Mouse (Mus musculus): ENCODE results near the gene Trip11. TPM values are rescaled to one million over a fixed set of nuclear protein-coding genes. Genes with fewer than 3 reads are reported as not detected.

Trip11 gene
- total RNA-seq, 4 experiments from 2014 or later = 38.7 to 43.5 (median 39.6) TPM

- DNase-seq = no peak
These were observed 19.8 kb downstream of the Trip11 start for GRCm38 (mm10) chr12:101893296-101893695.

- DNase-seq = no peak
These were observed 20.2 kb downstream of the Trip11 start for GRCm38 (mm10) chr12:101892832-101893231.

- DNase-seq = no peak
These were observed 22.0 kb downstream of the Trip11 start for GRCm38 (mm10) chr12:101891066-101891465.

- no peak for DNase-seq
These were observed 23.7 kb downstream of the Trip11 start for GRCm38 (mm10) chr12:101889351-101889750.

DNA sequence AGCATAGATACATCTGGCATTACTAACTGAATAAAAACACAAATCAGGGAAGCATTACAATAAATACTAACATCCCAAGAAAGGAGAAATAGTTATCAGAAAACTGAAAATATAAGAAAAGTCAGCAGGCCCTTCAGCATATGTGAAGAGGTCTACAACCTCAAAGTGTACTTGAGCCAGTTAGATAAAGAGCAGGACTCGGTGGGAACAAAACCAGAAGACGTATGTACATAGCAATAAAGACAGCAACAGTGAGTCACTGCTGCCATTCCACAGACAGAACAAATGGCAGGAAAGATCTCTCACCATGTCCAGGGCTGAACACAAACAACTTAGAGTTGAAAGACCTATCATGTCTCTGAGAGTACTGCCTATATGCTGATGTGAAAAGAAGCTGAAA is 24.8 kb downstream of the Trip11 start:
- no peak for DNase-seq

- DNase-seq = no peak
These were observed 28.1 kb downstream of the Trip11 start for GRCm38 (mm10) chr12:101884926-101885325.

DNA sequence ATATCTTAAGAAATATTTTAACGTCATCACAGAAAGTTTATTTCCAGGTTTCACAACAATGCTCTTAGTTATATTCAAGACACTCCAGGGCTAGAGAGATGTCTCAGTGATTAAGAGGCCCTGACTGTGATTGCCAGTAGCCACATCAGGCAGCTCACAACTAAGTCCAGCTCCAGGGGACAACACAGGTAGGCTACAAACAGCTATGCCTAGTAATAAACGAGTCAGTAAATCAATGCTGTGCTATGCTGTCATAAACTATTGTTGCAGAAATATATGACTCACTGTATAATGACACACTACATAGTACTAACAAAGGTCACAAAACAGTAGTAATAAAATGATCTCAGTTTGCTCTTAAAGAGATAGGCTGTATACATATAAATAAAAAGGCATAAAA is 36.7 kb downstream of the Trip11 start:
- DNase-seq = no peak

DNA sequence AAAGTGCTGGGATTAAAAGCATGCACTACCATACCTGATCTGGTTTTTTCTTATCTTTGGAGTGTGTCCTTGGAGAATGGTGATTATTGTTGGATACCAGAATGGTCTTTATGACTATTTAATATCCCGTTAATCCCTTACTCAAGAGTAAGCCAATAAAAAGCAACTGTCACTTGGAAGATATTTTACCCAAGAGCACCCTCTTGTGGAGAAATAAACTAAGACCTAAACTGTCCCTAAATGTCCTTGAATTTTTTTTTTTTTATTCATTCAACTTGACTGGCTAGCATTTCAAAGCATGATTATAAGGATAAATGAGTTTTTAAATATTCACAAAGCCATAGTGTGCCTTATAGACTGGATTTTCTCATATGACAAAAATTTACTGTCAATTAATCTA is 38.0 kb downstream of the Trip11 start:
- DNase-seq = no peak

GRCm38 (mm10) chr12:101862286-101862964 is 50.6 kb downstream of the Trip11 start:
- no peak for DNase-seq

- DNase-seq = no peak
These were observed 52.8 kb downstream of the Trip11 start for GRCm38 (mm10) chr12:101860256-101860655.

GRCm38 (mm10) chr12:101858011-101858410 is 55.1 kb downstream of the Trip11 start:
- DNase-seq = peak; percentile 19

- DNase-seq = no peak
These were observed 58.7 kb downstream of the Trip11 start for GRCm38 (mm10) chr12:101854336-101854735.

DNA sequence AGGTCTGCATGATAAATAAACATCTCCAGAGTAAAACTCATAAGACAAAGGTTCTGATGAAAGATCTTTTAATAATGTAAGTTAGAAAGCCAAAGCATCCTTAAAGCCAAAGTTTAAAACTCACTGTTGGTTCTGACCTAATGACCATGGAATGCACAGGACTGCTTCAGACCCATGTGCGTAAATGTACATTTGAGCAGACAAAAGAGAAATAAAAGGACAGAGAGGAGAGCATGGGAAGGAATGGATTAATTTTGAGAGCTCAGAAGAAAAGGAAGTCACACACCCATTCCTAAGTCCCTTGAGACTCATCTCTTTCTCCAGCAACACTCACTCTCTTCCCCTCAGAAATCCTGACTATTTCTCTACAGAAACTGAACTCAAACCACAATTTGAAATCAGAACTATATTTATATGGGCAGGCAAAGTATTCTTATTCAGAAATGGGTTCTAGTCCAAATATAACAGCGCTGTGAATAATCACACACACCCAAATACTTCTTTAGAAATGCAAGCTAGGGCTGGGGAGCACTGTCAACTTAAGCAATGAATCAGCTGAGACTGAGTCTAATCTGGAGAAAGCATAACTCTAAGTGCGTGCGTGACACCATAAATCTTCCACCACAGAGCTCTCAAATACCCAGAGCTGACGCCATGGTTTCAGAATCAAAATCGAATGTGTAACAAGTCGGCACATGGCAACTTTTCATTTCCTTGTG is 61.1 kb downstream of the Trip11 start:
- no peak for DNase-seq

DNA sequence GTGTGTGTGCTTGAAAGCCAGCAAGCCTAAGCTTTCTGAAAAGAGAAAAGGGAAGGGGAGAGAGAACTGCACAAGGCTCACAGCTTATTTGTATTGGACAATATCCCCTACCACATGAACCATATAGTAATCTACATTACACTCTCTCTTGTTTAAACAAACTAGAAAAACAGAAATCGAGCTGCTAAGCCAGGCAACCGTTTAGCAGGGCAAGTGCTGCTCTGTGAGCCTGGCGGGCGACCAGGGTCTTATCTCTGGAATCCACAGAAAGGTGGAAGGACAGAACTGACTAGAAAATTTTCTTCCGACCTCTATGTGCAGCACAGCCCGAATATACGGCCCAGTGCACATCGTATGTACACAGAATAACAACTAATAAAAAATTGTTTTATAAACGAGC is 61.8 kb downstream of the Trip11 start:
- no peak for DNase-seq

DNA sequence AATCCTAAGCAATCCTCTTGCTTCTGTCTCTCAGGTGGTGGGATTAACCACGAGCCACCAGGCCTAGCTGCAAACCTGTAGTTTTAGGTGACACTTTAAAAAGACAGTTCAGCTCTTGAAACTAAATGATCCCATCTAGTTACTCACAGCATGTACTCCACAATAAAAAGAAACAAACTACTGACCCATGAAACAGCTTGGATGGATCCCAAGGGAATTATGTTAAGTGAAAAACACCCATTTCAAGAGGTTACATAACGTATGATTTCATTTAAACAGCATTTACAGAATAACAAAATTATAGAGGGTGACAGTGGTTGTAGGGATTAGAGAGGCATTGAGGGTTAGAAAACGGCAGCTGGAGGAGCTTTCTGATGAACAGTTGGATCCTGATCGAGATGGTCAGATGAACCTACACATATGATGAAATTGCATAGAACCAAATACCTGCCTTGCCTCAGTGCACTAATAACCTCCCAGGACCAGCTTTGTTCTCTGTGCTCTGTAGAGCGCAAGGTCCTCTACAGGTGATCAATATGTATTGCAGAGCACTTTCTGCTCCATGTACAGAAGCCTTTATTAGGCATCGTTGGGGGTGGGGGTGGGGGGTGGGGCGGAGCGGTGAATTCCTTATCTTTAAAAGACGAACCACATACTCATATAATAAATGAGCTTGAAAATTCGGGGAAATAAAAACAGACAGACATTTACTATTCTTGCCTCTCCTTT is 76.4 kb downstream of the Trip11 start:
- no peak for DNase-seq

DNA sequence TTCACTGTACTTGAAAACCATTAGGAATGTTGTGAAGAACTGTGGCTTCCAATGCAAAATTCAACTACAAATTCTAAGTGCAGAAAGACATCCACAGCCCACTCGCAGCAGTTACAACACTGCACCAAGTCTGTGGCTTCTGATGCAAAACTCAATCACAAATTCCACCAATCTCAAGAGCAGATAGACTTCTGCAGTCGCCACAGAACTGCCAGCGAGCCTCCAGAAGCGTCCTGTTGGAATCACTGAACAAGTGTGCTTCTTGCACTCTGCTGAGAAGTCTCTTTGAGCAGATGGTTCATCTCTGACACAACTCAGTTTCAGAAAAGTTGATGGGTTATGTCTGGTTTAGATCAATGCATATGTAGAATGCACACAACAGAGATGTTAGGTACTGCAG is 78.4 kb downstream of the Trip11 start:
- DNase-seq = no peak

DNA sequence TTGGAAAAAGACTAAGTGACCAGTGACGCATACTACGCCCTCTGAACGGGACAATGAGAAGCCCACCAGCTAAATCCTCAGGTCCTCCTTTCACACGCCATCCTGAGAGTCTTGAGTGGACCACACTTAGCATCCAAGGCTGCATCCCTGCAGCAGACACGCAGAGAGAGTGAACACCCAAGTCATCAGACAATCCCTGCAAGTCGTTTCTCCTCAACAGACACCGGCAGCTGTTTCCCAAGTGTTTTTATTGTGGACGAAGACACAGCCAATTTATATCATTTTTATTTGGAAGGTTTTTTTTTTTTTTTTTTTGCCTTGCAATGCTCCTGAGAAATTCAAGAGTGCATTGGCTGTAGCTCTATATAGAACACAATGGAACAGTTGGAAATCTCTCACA is 79.3 kb downstream of the Trip11 start:
- DNase-seq = no peak

DNA sequence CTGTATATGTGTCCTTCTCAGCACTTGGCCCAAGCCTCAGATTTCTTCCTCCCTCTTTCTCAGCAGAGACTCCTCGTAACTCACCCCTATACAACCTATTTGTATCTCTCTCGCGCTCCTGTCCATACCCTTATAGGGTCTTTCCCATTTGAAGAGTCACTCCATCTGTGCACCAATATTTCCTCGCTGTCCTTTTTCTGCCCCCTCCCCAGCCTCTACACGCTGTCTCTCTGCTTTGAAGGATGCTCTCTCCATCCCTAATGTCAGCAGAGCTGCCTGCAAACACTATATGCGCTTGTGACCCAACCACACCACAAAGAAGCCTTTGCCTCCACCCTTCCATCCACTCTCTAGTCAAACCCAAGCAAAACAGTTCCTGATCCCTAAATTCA is 80.0 kb downstream of the Trip11 start:
- DNase-seq = no peak

DNA sequence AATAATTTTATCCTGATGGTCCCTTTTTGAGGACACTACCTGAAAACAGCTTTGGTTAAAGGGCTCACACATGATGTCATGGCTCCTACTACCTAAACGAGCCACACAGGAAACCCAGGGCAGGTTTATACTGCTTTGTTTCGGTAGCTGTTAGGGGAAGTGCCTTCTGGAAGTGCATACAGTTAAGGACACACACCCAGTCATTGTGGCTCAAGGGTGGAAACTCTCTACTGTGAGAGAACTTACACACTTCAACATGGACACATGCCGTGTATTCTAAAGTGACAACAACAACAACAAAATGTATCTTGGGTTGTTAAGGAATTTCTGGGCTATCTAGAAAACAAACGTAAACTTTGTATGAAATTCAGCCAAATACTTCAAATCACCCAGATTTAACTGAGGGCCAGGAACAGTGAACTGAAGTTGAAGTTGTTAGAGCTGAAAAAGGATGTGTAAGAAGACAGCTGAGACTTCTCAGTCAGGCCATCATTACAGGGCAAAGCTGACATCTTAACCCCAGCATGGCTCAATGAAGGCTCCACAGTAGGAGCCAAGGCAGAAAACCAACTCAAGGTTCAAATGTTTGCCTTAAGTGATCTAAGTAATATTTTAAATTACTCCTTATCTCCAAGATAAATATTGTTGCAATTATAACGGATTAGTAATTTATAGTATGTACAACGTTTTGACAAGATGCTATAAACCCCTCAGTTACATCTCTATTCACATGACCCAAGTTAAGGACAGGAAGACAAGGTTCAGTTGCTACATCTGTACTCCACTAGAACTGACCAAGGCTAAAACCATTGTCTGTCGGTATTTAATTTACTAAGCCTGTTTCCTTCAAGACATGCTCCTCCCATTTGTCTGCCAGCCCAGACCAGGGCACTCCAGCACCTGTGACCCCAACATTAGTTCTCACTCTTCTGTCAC is 80.6 kb downstream of the Trip11 start:
- no peak for DNase-seq

- DNase-seq = no peak
These were observed 81.8 kb downstream of the Trip11 start for GRCm38 (mm10) chr12:101831221-101831620.

DNA sequence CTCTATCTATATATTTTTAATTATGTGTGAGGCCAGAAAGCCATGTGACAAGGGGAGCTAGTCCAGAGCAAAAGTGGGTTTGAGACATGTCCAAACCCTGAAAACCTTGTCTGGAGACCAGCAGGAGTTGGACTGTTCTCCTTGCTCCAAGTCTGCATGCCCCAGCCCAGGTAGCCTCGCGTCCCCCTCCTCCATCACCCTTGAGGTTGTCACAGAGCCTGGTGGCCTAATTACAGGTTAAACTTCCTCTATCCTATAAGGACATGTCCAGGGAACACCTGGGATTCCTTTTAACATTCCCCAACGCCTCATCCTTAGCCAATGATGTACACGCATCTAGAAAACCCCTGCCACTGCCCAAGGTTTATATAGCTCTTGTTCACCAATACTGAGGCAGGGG is 89.9 kb downstream of the Trip11 start:
- no peak for DNase-seq

DNA sequence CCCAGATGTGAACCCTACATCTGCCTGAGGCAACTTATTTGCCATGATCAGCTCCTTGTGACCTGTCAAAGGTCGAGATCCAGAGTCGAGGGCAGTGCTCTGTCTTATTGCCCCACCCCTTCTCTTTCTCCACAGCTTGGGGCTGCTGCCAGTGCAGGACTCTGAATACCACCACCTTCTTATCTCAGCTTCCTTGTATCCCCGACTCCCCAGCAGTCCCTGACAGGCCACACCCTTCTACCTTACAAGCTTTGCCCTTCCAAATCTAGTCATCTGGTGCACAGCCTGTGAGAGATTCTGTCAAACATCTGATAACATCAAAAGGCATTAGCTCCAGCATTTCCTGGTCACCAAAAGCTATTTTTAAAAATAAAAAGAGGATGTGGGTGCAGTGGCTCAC is 91.5 kb downstream of the Trip11 start:
- DNase-seq = no peak

GRCm38 (mm10) chr12:101819570-101819969 is 93.5 kb downstream of the Trip11 start:
- no peak for DNase-seq

Measured in adrenal gland, adult 8-10 months (tissue).